In the genomic region with DNA sequence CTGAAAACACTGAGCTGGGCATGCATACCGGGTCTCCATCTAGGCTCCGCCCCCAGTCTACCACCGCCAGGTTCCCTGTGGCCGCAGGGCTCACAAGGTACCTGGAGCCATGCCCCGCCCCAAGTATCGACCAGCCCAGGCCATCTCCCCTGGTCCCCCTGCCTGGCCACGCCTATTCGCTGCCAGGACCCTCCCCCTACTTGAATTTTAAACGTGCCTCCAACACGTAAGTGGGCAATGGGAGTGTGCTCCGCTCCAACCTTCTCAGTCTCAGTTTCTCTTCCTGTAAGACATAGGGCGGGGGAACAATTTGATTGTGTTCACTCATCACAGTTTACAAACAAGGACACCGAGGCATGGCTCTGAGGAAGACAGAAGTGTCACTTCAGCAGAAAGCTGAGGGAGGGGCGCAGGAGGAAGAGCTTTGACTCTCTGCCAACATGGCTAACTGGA, we compare ENCODE assay signal across 8 mouse cellular contexts. TPM values are rescaled to one million over a fixed set of nuclear protein-coding genes. Genes with fewer than 3 reads are reported as not detected.
DNase-seq lines count a peak whose midpoint lies in the region; TF ChIP-seq lines count a peak whose summit lies in the region.

TSS of gene Pgpep1 (minus strand) at position 116 of the 453 bp plus-strand sequence.

- peak within 1 kb of the TSS; percentile 87 for H3K4me3 ChIP-seq in spleen, adult 2 months (ENCODE audit: extremely low read depth, insufficient read depth, insufficient read length)
- peak within 1 kb of the TSS; percentile 92 for H3K4me3 ChIP-seq in erythroblast, embryonic 14.5 days (replicated peaks)
- H3K4me3 ChIP-seq in testis, adult 2 months (ENCODE audit: control insufficient read depth, low read depth, low read length), result peak within 1 kb of the TSS; percentile 91

- no peak for TF ChIP-seq POLR2A in spleen, adult 2 months (IDR thresholded peaks at IDR 0.05; ENCODE audit: low read depth, low read length)
- no peak for TF ChIP-seq POLR2A in testis, adult 2 months (IDR thresholded peaks at IDR 0.05; ENCODE audit: control insufficient read depth, low read depth, low read length)

- H3K4me1 ChIP-seq in spleen, adult 2 months (ENCODE audit: control insufficient read depth, insufficient read depth, insufficient read length), result peaks cover 6% of the 10 kb centered on the region
- peaks cover 50% of the 10 kb centered on the region for H3K4me1 ChIP-seq in erythroblast, embryonic 14.5 days (ENCODE audit: control insufficient read depth)
- peaks cover 10% of the 10 kb centered on the region for H3K4me1 ChIP-seq in testis, adult 2 months (ENCODE audit: control insufficient read depth, insufficient read depth, low read length)

- DNase-seq in spleen, adult 2 months (ENCODE audit: low read depth in 1 of 2, low spot score in 2 of 2), result no peak
- DNase-seq in spleen, postnatal 4 days (ENCODE audit: low spot score in 2 of 2), result no peak
- DNase-seq in heart, postnatal 36 days, result no peak
- no peak for DNase-seq in layer of hippocampus, postnatal 25 days (ENCODE audit: extremely low spot score in 1 of 2, low spot score in 1 of 2)
- peak; percentile 71 for DNase-seq in lung, postnatal 36 days
- no peak for DNase-seq in spleen, postnatal 14 days (ENCODE audit: low spot score in 2 of 2)

- 8% methylated on average over 14 of the region's 14 CpGs for WGBS in spleen, adult 2 months

- peak within 1 kb of the TSS; percentile 36 for H3K27ac ChIP-seq in spleen, adult 2 months (ENCODE audit: insufficient read depth, low read length)
- peak within 1 kb of the TSS; percentile 0; the same call in 1 of the 2 replicates for H3K27ac ChIP-seq in testis, adult 2 months (ENCODE audit: control insufficient read depth, insufficient read depth, low read depth, low read length)

- no peaks in the 10 kb centered on the region for H3K27me3 ChIP-seq in spleen, adult 2 months (ENCODE audit: control insufficient read depth, insufficient read depth, low read length)
- no peaks in the 10 kb centered on the region for H3K27me3 ChIP-seq in erythroblast, embryonic 14.5 days (ENCODE audit: control insufficient read depth)
- H3K27me3 ChIP-seq in testis, adult 2 months (ENCODE audit: control insufficient read depth, insufficient read depth, low read length), result no peaks in the 10 kb centered on the region

- no peaks in the 10 kb centered on the region; the same call in 1 of the 2 replicates for H3K36me3 ChIP-seq in spleen, adult 2 months (ENCODE audit: control insufficient read depth, insufficient read depth, low read length)
- H3K36me3 ChIP-seq in erythroblast, embryonic 14.5 days (ENCODE audit: control insufficient read depth), result peaks cover 20% of the 10 kb centered on the region
- H3K36me3 ChIP-seq in testis, adult 2 months (ENCODE audit: control insufficient read depth, insufficient read depth, low read length), result no peaks in the 10 kb centered on the region

- TF ChIP-seq CTCF in spleen, adult 2 months (IDR thresholded peaks at IDR 0.05; ENCODE audit: extremely low read depth, insufficient read depth, insufficient read length, insufficient replicate concordance), result no peak
- TF ChIP-seq CTCF in testis, adult 2 months (IDR thresholded peaks at IDR 0.05; ENCODE audit: control insufficient read depth, insufficient read depth, insufficient replicate concordance, low read depth, low read length), result no peak

- no peaks in the 10 kb centered on the region for H3K9me3 ChIP-seq in erythroblast, embryonic 14.5 days (ENCODE audit: control insufficient read depth, low read length)

- intact Hi-C loops in heart, postnatal 36 days (cut with DNase I), result no loop called here

RNA-seq across cellular contexts. Expression of gene Pgpep1, which starts in this region (rescaled TPM):
- 18.2 and 22.2 TPM in 2 replicates for polyA plus RNA-seq in spleen, adult 2 months (2012; rRNA removed)
- 0.29 and 0.32 TPM in 2 replicates for polyA plus RNA-seq in erythroblast, embryonic 14.5 days (2012)
- total RNA-seq in heart, postnatal 36 days (2021), result 10 to 100 TPM; 39.6 to 44.9 TPM
- total RNA-seq in layer of hippocampus, postnatal 25 days (2021), result 10 to 100 TPM; 21.1 to 25.1 TPM
- 3.7 and 4.9 TPM in 2 replicates for polyA plus RNA-seq in testis, adult 2 months (2012; rRNA removed)
